Mouse (Mus musculus) frontal cortex, postnatal 36 days (tissue): ENCODE data around the gene Gapt.
A peak's percentile ranks its signal among the peaks of the same experiment; 100 is the strongest.
"Not testable (repeated sequence)": the region's sequence is repeated elsewhere in the genome, so short reads cannot be mapped to it uniquely, and the experiment has no call there.

ENCODE experiments used
- DNase-seq, 2 experiments: peaks; one replicate each; pipeline ENCODE4 v3.0.0; 2022; ENCODE audit warnings: low spot score in 2 of 2

Gapt gene

GRCm38 (mm10) chr13:110356941-110357340 lies at the start of gene Gapt:
Gapt (minus strand) TSS chr13:110357199.
- DNase-seq, result no peak

GRCm38 (mm10) chr13:110406152-110406551 lies 49.2 kb upstream of the Gapt start:
- peak in 1 of 2 experiments; percentile 17 for DNase-seq

- not testable (repeated sequence) for DNase-seq
Observed at GRCm38 (mm10) chr13:110404686-110405085, 47.7 kb upstream of the Gapt start.

GRCm38 (mm10) chr13:110404059-110404458 lies 47.1 kb upstream of the Gapt start:
- no peak for DNase-seq

- peak in 1 of 2 experiments; percentile 21 for DNase-seq
Observed at GRCm38 (mm10) chr13:110401877-110402276, 44.9 kb upstream of the Gapt start.

GRCm38 (mm10) chr13:110401443-110401842 lies 44.4 kb upstream of the Gapt start:
- DNase-seq, result peak in 1 of 2 experiments; percentile 14

- DNase-seq, result peak in 1 of 2 experiments; percentile 29
Observed at GRCm38 (mm10) chr13:110398513-110399270, 41.7 kb upstream of the Gapt start.

- peak in 1 of 2 experiments; percentile 17 for DNase-seq
Observed at GRCm38 (mm10) chr13:110397750-110398149, 40.8 kb upstream of the Gapt start.

GRCm38 (mm10) chr13:110395916-110396685 lies 39.1 kb upstream of the Gapt start:
- DNase-seq, result peak in 1 of 2 experiments; percentile 18

- peak in 1 of 2 experiments; percentile 42 for DNase-seq
Observed at GRCm38 (mm10) chr13:110395179-110395794, 38.3 kb upstream of the Gapt start.

- DNase-seq, result peak; percentile 98
Observed at GRCm38 (mm10) chr13:110394291-110395178, 37.5 kb upstream of the Gapt start, which contains the start of gene Plk2. Plk2 (plus strand) TSS chr13:110395046.

GRCm38 (mm10) chr13:110392631-110393030 lies 35.6 kb upstream of the Gapt start:
- no peak for DNase-seq

GRCm38 (mm10) chr13:110392210-110392609 lies 35.2 kb upstream of the Gapt start:
- DNase-seq, result peak; percentile 64 to 91

- no peak for DNase-seq
Observed at GRCm38 (mm10) chr13:110384514-110384913, 27.5 kb upstream of the Gapt start.

- DNase-seq, result peak in 1 of 2 experiments; percentile 39
Observed at GRCm38 (mm10) chr13:110382447-110382901, 25.5 kb upstream of the Gapt start.

GRCm38 (mm10) chr13:110369673-110370072 lies 12.7 kb upstream of the Gapt start:
- no peak for DNase-seq

- DNase-seq, result peak; percentile 58 to 86
Observed at GRCm38 (mm10) chr13:110368556-110369040, 11.6 kb upstream of the Gapt start.

- DNase-seq, result no peak
Observed at GRCm38 (mm10) chr13:110367961-110368555, 11.1 kb upstream of the Gapt start.

- DNase-seq, result no peak
Observed at GRCm38 (mm10) chr13:110366477-110366876, 9.5 kb upstream of the Gapt start.

GRCm38 (mm10) chr13:110363722-110364121 lies 6.7 kb upstream of the Gapt start:
- no peak for DNase-seq
